Mouse (Mus musculus): ENCODE data around the gene Map2k5.

Map2k5 gene

GRCm38 (mm10) chr9:63182306-63182960, 195.3 kb downstream of the Map2k5 start:
- DNase-seq = no peak

- no peak for DNase-seq
Observed at GRCm38 (mm10) chr9:63181337-63182178, 196.1 kb downstream of the Map2k5 start.

GRCm38 (mm10) chr9:63178296-63178695, 199.4 kb downstream of the Map2k5 start:
- DNase-seq = no peak

- no peak for DNase-seq
Observed at GRCm38 (mm10) chr9:63174001-63174721, 203.5 kb downstream of the Map2k5 start.

GRCm38 (mm10) chr9:63171951-63172350, 205.8 kb downstream of the Map2k5 start:
- DNase-seq = no peak

GRCm38 (mm10) chr9:63169127-63169526, 208.6 kb downstream of the Map2k5 start:
- no peak for DNase-seq

- no peak for DNase-seq
Observed at GRCm38 (mm10) chr9:63165070-63165469, 212.6 kb downstream of the Map2k5 start.

- DNase-seq = no peak
Observed at GRCm38 (mm10) chr9:63163756-63164155, 213.9 kb downstream of the Map2k5 start.

GRCm38 (mm10) chr9:63151949-63152348, 225.8 kb downstream of the Map2k5 start:
- no peak for DNase-seq

GRCm38 (mm10) chr9:63151072-63151870, 226.4 kb downstream of the Map2k5 start:
- DNase-seq = no peak

- DNase-seq = no peak
Observed at GRCm38 (mm10) chr9:63150086-63150800, 227.5 kb downstream of the Map2k5 start.

GRCm38 (mm10) chr9:63149372-63149766, 228.3 kb downstream of the Map2k5 start:
- DNase-seq = no peak

- DNase-seq = no peak
Observed at GRCm38 (mm10) chr9:63148410-63149371, 229.0 kb downstream of the Map2k5 start, which contains the start of gene Skor1. TSS of gene Skor1 (minus strand) at chr9:63148961.

- no peak for DNase-seq
Observed at GRCm38 (mm10) chr9:63147786-63148409, 229.8 kb downstream of the Map2k5 start.

GRCm38 (mm10) chr9:63147296-63147695, 230.4 kb downstream of the Map2k5 start:
- DNase-seq = no peak

GRCm38 (mm10) chr9:63146856-63147274, 230.8 kb downstream of the Map2k5 start:
- DNase-seq = no peak

- no peak for DNase-seq
Observed at GRCm38 (mm10) chr9:63146126-63146855, 231.4 kb downstream of the Map2k5 start.

GRCm38 (mm10) chr9:63145249-63146125, 232.2 kb downstream of the Map2k5 start:
- no peak for DNase-seq
